Mouse (Mus musculus) brown adipose tissue, adult 24 weeks (tissue): Measurements from ENCODE around the gene Ank. TPM values are rescaled to one million over a fixed set of nuclear protein-coding genes. Genes with fewer than 3 reads are reported as not detected.

Experiments used
- H3K27ac ChIP-seq: fragments of 200-500 bp; replicated peaks from 2 replicates; pipeline ENCODE4 v1.5.1; 2012; ENCODE audit warnings: low read depth, mild to moderate bottlenecking, low read length
- H3K4me1 ChIP-seq: fragments of 200-500 bp; 2 replicates; pipeline ENCODE4 v1.6.1; 2012; ENCODE audit warnings: low read length, mixed read lengths; ENCODE audit not compliant: control insufficient read depth, insufficient read depth, insufficient read length
- H3K4me3 ChIP-seq: fragments of 200-500 bp; 2 replicates; pipeline ENCODE4 v1.5.1; 2012; ENCODE audit warnings: low read depth, mild to moderate bottlenecking, low read length, moderate library complexity; ENCODE audit not compliant: insufficient read depth
- polyA plus RNA-seq: library from polyadenylated mRNA; stranded (reverse); fragments of >200 nt; gene quantifications from 2 replicates; pipeline ENCODE4 v1.2.4, GENCODE M21; 2012; ENCODE audit not compliant: missing spikeins, insufficient read depth, insufficient read length

Gene Ank
- polyA plus RNA-seq, 1 experiment = 179 TPM

- Histone ChIP-seq H3K27ac (0 out of 2 replicates have a peak overlapping the region, but pooled peaks have one; percentile 20), H3K4me3 (no peak overlapping the region), H3K4me1 (peaks cover 10% of the 10 kb centered on the region)
These were observed 158.8 kb downstream of the Ank start for GRCm38 (mm10) chr15:27625014-27625889.

- Histone ChIP-seq H3K4me3 (no peak overlapping the region), H3K4me1 (peaks cover 9% of the 10 kb centered on the region), H3K27ac (0 out of 2 replicates have a peak overlapping the region, but pooled peaks have one; percentile 20)
These were observed 159.4 kb downstream of the Ank start for GRCm38 (mm10) chr15:27625890-27626255.

DNA sequence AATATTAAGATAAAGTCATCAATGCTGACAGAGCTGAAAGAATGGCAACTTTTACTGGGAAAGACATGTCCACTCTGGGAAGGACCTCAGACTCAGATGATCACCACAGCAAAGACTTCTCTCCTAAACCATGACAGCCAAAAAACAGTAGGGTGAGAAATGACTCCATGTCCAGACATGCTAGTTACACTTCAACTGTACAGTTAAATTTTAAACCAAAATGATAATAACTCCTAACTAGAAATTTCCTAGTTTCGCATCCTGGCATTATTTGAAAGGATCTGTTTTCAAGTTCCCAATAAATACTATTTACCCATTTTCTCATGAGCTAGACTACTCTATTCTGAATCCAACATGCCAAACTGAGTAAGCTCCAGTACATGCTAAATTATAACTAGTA, 159.8 kb downstream of the Ank start:
- Histone ChIP-seq H3K27ac (no peak overlapping the region), H3K4me1 (peaks cover 6% of the 10 kb centered on the region), H3K4me3 (no peak overlapping the region)

GRCm38 (mm10) chr15:27627794-27628193, 161.3 kb downstream of the Ank start:
- Histone ChIP-seq H3K27ac (no peak overlapping the region), H3K4me1 (peaks cover 4% of the 10 kb centered on the region; the same call in 1 of the 2 replicates), H3K4me3 (no peak overlapping the region)

GRCm38 (mm10) chr15:27629046-27629445, 162.6 kb downstream of the Ank start:
- Histone ChIP-seq H3K4me1 (peaks cover 4% of the 10 kb centered on the region; the same call in 1 of the 2 replicates), H3K4me3 (no peak overlapping the region), H3K27ac (no peak overlapping the region)

- peak overlapping the region; percentile 81 for H3K4me3 ChIP-seq
- peaks cover 2% of the 10 kb centered on the region; the same call in 1 of the 2 replicates for H3K4me1 ChIP-seq
- H3K27ac ChIP-seq = peak overlapping the region; percentile 31; the same call in 1 of the 2 replicates
These were observed 163.5 kb downstream of the Ank start for GRCm38 (mm10) chr15:27629800-27630600.

- H3K4me1 ChIP-seq = peaks cover 2% of the 10 kb centered on the region; the same call in 1 of the 2 replicates
- H3K4me3 ChIP-seq = peak within 1 kb of the TSS; percentile 81
- peak within 1 kb of the TSS; percentile 79 for H3K27ac ChIP-seq
These were observed 164.3 kb downstream of the Ank start, which contains the start of gene Otulin for GRCm38 (mm10) chr15:27630601-27631383. Gene Otulin, minus strand, starts transcription at chr15:27630693.

GRCm38 (mm10) chr15:27633941-27634900, 167.7 kb downstream of the Ank start:
- Histone ChIP-seq H3K4me1 (no peaks in the 10 kb centered on the region), H3K27ac (no peak overlapping the region), H3K4me3 (no peak overlapping the region)

DNA sequence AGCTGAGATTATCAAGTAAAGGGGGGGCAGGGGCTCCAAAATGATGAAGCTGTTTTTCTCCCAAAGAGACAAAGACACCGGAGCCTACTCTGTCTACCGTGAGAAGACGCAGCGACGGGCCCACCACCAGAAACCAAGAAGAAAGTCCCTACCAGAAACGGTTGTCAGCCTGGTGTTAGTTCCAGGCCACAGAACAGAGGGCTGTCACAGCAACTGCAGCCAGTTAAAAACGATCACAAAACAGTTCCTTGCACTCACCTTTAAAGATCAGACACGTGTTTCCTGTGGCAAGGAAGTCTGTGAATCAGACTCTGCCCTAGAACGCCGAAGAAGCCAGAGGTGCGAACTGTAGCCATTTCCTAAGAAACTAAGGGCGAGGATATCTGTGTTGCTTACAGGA, 174.7 kb downstream of the Ank start:
- no peaks in the 10 kb centered on the region for H3K4me1 ChIP-seq
- H3K4me3 ChIP-seq = no peak overlapping the region
- no peak overlapping the region for H3K27ac ChIP-seq

DNA sequence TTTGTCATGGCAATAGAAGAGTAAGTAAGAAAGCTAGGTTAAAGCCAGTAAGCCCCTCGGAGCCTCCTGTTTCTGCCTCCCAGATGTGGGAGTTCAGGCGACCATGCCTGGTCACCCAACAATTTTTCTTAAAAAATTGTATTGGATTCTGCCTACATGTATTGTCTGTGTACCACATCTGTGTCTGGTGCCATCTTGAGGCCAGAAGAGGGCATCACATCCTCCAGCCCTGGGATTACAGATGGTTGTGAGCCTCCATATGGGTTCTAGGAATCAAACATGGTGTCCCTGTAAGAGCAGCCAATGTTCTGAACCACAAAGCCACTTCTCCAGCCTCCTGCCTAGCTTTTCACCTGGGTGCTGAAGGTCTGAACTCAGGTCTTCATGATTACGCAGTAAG, 176.4 kb downstream of the Ank start:
- Histone ChIP-seq H3K4me3 (no peak overlapping the region), H3K27ac (no peak overlapping the region), H3K4me1 (no peaks in the 10 kb centered on the region)

Other genes starting within 250 kb of the Ank start
- 16.4 and 17.0 TPM in 2 replicates for gene Otulin, start 164.0 kb downstream of the Ank start, polyA plus RNA-seq
- 2.7 and 3.8 TPM in 2 replicates for gene Otulinl, start 214.9 kb downstream of the Ank start, polyA plus RNA-seq